Mouse (Mus musculus): ENCODE measurements around the gene Utrn.

DNA sequence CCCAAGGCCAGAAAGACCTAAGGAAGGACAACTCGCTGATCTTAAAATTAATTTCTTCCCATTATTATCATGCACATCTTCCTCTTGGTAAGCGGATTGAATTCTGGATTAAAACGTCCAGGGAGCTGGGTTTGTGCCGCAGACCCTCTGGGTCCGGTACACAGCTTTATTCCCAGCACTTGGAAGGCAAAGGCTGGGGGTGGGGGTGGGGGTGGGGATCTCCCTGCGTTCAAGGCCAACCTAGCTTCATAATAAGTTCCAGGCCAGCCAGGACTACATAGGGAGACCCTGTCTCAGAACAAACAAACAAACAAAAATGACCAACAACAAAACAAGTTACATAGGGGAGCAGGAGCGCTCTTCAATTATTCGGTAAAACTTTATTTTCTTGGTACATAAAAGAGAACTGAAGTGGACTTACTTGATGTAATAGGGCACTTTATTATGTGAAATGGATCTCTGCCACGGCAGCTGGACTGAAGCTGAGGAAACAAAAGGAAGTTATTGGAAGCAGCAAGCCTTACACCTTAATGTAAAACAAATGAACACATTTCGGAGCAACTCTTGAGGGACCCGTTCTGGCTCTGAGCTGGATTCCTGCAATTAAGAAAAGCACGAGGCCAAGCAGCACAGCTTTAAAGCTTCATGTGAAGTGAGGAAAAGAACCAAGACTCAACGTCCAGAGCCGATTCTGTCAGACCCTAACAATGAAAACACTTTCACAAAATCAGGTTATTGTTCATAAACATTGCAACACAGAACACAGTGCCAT, 394.1 kb downstream of the Utrn start:
- TF ChIP-seq POLR2A (IDR thresholded peaks at IDR 0.05; ENCODE audit: borderline replicate concordance, low read depth, low read length) (no peak), CTCF (IDR thresholded peaks at IDR 0.05; ENCODE audit: low read depth, low read length) (no peak)

All from bone marrow macrophage, adult 2 months (primary cell).